Mouse (Mus musculus) ES-Bruce4 (cell line): ENCODE results near the gene Cadps.

Source experiments
- CTCF ChIP-seq: IDR thresholded peaks from one replicate; pipeline ENCODE4 v1.8.1; 2011; ENCODE audit warnings: low read depth, low read length
- POLR2A ChIP-seq: IDR thresholded peaks from one replicate; pipeline ENCODE4 v1.8.1; 2011; ENCODE audit warnings: low read length; ENCODE audit not compliant: insufficient read depth

GRCm38 (mm10) chr14:12690201-12690600 lies 132.7 kb downstream of the Cadps start:
- no peak for TF ChIP-seq CTCF
- no peak for TF ChIP-seq POLR2A
